Mouse (Mus musculus): ENCODE data around the gene Gm7173.
A peak's percentile ranks its signal among the peaks of the same experiment; 100 is the strongest.

Gene Gm7173

DNA sequence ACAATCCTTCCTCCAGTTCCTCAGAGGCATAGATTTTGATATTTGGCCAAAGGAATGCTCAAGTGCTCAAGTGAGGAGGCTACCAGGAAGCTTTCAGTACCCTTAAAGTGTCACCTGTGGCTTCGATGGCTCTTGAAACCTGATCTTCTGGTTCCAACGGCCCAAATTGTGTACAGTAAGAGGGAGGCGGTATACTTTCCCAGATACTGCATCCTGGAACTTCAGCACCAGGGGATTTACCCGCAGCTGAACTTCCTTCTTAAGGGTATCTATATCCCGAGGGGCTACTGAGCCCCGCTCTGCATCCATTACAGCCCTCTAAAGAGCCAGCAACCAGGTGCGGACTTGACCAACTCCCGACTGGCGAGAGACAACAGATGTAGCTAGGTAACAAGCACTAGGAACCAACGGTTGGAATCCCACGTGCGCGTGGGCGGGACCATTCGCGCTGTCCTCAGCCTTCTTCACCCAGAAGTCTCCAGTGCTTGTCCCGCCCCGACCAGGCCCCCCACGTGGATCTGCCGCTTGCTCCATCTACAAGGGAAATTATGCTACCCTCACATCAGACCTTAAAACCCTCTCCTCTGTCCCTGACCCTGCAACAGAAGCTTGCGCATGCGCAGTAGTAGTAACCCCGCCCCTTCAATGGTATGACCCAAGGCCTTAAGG lies at the start of gene Gm7173:
Gene Gm7173, minus strand, starts transcription at position 309 of the 669 bp plus-strand sequence.
- peak; percentile 55 to 61 for DNase-seq

DNA sequence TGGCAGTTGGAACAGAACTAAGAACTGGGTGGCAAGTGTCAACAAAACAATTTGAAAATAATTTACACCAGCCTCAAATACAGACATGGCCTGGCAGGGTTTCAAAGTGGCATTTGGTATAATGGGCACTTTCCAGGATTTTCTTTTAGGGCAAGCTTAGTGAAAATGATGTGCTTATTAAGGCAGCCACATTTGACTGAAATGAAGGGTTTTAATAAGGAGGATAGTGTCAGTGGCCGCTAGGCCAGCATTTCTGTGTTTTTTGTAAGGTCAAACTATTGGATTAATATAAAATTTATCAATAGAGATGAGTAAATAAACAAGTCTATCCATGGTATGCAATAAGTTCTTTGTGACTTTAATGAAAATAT lies 546 bp upstream of the Gm7173 start:
- no peak for DNase-seq

DNA sequence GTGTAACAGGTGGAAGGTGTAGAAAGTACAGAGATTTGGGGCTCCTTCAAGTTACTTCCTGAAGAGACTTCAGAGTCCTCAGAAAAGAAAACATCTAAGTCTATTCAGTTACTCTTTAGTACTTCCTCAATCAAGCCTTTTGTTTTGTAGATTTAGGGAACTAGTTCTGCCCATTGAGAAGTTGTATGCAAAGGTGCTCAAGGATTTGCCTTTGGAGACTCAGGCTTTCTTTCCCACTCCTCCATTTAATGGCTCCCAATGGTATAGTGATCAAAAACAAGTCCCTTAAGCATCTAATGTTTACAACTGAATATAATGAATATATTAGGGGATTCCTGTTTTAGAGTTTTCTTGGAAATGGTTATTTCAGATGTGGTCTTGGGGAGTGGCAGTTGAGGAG lies 200.3 kb downstream of the Gm7173 start:
- no peak for DNase-seq

Data from lung, postnatal 4 days (tissue).